Mouse (Mus musculus) liver, postnatal 0 days (tissue): Measurements from ENCODE around the gene Vsig10.
"Not testable (repeated sequence)": the region's sequence is repeated elsewhere in the genome, so short reads cannot be mapped to it uniquely, and the experiment has no call there.

Experiments
- CTCF ChIP-seq: sonication (generic); IDR thresholded peaks from 2 replicates; pipeline ENCODE4 v1.5.1; 2016; ENCODE audit warnings: antibody characterized with exemption, low read depth
- EP300 ChIP-seq: IDR thresholded peaks from 2 replicates; pipeline ENCODE4 v1.6.1; 2016; ENCODE audit warnings: antibody characterized with exemption, low read depth, mild to moderate bottlenecking

DNA sequence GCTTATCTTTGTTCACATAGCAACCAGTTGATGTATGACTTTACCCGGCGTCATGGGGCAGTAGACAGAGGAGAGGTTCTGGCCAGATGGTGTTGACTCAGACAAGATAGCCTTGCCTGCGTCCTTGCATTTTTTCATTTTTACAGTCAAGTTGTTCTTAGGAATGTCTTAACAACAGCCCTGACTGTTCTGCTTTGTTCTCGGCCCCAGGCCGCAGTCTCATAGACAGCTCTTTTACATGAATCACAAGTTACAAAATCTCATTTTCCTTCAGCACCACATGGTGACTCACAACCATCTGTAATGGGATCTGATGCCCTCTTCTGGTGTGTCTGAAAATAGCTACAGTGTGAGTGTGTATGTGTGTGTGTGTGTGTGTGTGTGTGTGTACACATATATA, 25.6 kb downstream of the Vsig10 start:
- not testable (repeated sequence) for TF ChIP-seq CTCF, EP300
